Mouse (Mus musculus) cerebellum, postnatal 10 days (tissue): ENCODE measurements at regions not wholly inside any gene's neighbourhood (a gene's known extent, or its start where the extent isn't known, plus 50 kb on each side); places are given as distances from the start of the nearest gene placed in this dataset.

Experiments
- DNase-seq, 2 experiments: peaks; one replicate each; pipeline ENCODE4 v3.0.0; 2021; ENCODE audit warnings: mixed read lengths in 2 of 2

GRCm38 (mm10) chr12:70675846-70676245 lies 149.5 kb upstream of the Frmd6 start:
- DNase-seq = no peak

- peak; percentile 69 to 74 for DNase-seq
Measured at GRCm38 (mm10) chr12:70679701-70680425, 145.5 kb upstream of the Frmd6 start.

- no peak for DNase-seq
Measured at GRCm38 (mm10) chr12:70681407-70681990, 143.8 kb upstream of the Frmd6 start.

- DNase-seq = peak; percentile 16 to 19
Measured at GRCm38 (mm10) chr12:70684354-70684753, 141.0 kb upstream of the Frmd6 start.

GRCm38 (mm10) chr12:70685432-70685831 lies 139.9 kb upstream of the Frmd6 start:
- peak; percentile 14 to 17 for DNase-seq

- DNase-seq = no peak
Measured at GRCm38 (mm10) chr12:70686337-70686736, 139.0 kb upstream of the Frmd6 start.

GRCm38 (mm10) chr12:70686971-70687370 lies 138.3 kb upstream of the Frmd6 start:
- peak; percentile 81 to 83 for DNase-seq

- DNase-seq = no peak
Measured at GRCm38 (mm10) chr12:70695162-70695561, 130.2 kb upstream of the Frmd6 start.

GRCm38 (mm10) chr12:70696256-70696655 lies 129.1 kb upstream of the Frmd6 start:
- no peak for DNase-seq

GRCm38 (mm10) chr12:70698466-70698865 lies 126.8 kb upstream of the Frmd6 start:
- no peak for DNase-seq

- no peak for DNase-seq
Measured at GRCm38 (mm10) chr12:70702473-70702872, 122.8 kb upstream of the Frmd6 start.

- no peak for DNase-seq
Measured at GRCm38 (mm10) chr12:70706806-70707628, 118.3 kb upstream of the Frmd6 start.

- no peak for DNase-seq
Measured at GRCm38 (mm10) chr12:70707629-70708289, 117.6 kb upstream of the Frmd6 start.

GRCm38 (mm10) chr12:70708290-70708668 lies 117.0 kb upstream of the Frmd6 start:
- no peak for DNase-seq

- no peak for DNase-seq
Measured at GRCm38 (mm10) chr12:70710311-70710710, 115.0 kb upstream of the Frmd6 start.

GRCm38 (mm10) chr12:70711030-70711429 lies 114.3 kb upstream of the Frmd6 start:
- DNase-seq = no peak

GRCm38 (mm10) chr12:70712322-70713024 lies 112.8 kb upstream of the Frmd6 start:
- no peak for DNase-seq

GRCm38 (mm10) chr12:70713499-70714280 lies 111.6 kb upstream of the Frmd6 start:
- DNase-seq = no peak

- no peak for DNase-seq
Measured at GRCm38 (mm10) chr12:70714281-70714679, 111.0 kb upstream of the Frmd6 start.

- DNase-seq = no peak
Measured at GRCm38 (mm10) chr12:70715836-70716235, 109.5 kb upstream of the Frmd6 start.

GRCm38 (mm10) chr12:70718602-70719001 lies 106.7 kb upstream of the Frmd6 start:
- DNase-seq = no peak

- peak; percentile 31 to 52 for DNase-seq
Measured at GRCm38 (mm10) chr12:70719255-70719654, 106.1 kb upstream of the Frmd6 start.
